In genomic region chr1:164138365-164139130, GRCm38 (mm10) we compare ENCODE assay signal across 8 mouse cellular contexts. TPM values are rescaled to one million over a fixed set of nuclear protein-coding genes. Genes with fewer than 3 reads are reported as not detected.
A peak's percentile ranks its signal among the peaks of the same experiment; 100 is the strongest.
DNase-seq lines count a peak whose midpoint lies in the region; ATAC-seq lines count a peak whose summit lies in the region.

No protein-coding gene starts in this region.

- no peaks in the 10 kb centered on the region for H3K36me3 ChIP-seq in hindbrain, embryonic 12.5 days

- WGBS in hindbrain, embryonic 12.5 days, result 10% methylated on average over 5 of the region's 5 CpGs

- H3K4me2 ChIP-seq in hindbrain, embryonic 12.5 days (replicated peaks), result no peak overlapping the region

- no peak overlapping the region for H3K27ac ChIP-seq in hindbrain, embryonic 12.5 days

- ATAC-seq in frontal cortex, adult (ENCODE audit: low TSS enrichment), result peak; percentile 98
- peak; percentile 82 for ATAC-seq in hindbrain, embryonic 12.5 days (ENCODE audit: low FRiP score)

- no peaks in the 10 kb centered on the region for H3K4me1 ChIP-seq in hindbrain, embryonic 12.5 days

- DNase-seq in MEL-GATA-1-ER (ENCODE audit: extremely low read depth, low read depth), result peak; percentile 43
- peak; percentile 34 for DNase-seq in cerebellum, adult 8-10 months
- peak; percentile 83 for DNase-seq in layer of hippocampus, postnatal 10 days (ENCODE audit: low spot score in 2 of 2)
- peak; percentile 86 for DNase-seq in lung, postnatal 10 days
- peak; percentile 71 for DNase-seq in ovary, postnatal 36 days (ENCODE audit: low spot score)
- DNase-seq in thymus, postnatal 14 days, result peak; percentile 89

- H3K9me3 ChIP-seq in hindbrain, embryonic 12.5 days (replicated peaks), result no peaks in the 10 kb centered on the region

- no peak overlapping the region for H3K9ac ChIP-seq in hindbrain, embryonic 12.5 days

- H3K4me3 ChIP-seq in hindbrain, embryonic 12.5 days, result no peak overlapping the region

- no peaks in the 10 kb centered on the region for H3K27me3 ChIP-seq in hindbrain, embryonic 12.5 days

RNA-seq across cellular contexts. Expression of gene F5, which starts 13.1 kb away (rescaled TPM):
- polyA plus RNA-seq in hindbrain, embryonic 12.5 days (2016; fragmentation: Nextera tagmentation; extraction: Ambion mirVana), result 0.17 and 0.34 TPM in 2 replicates
- 1 to 10 TPM in 1 of 2 experiments, under 1 TPM in 1; 0.40 to 1.4 TPM for total RNA-seq in layer of hippocampus, postnatal 10 days (2021)

RNA-seq across cellular contexts. Expression of gene Selp, which starts 23.5 kb away (rescaled TPM):
- 0.12 TPM in 1 of 2 replicates, not detected in the other for polyA plus RNA-seq in hindbrain, embryonic 12.5 days (2016; fragmentation: Nextera tagmentation; extraction: Ambion mirVana)
- under 1 TPM in 1 of 2 experiments, not detected in 1; 0.16 TPM for total RNA-seq in layer of hippocampus, postnatal 10 days (2021)

Comparison
In these comparisons a context has a peak if more than half of its experiments do, and no peak if none do; other contexts are left out.
1. DNase-seq: peak in every context shown above with its lines; median percentile 89 in thymus, postnatal 14 days; 86 in lung, postnatal 10 days; 83 in layer of hippocampus, postnatal 10 days; 71 in ovary, postnatal 36 days; 43 in MEL-GATA-1-ER; 34 in cerebellum, adult 8-10 months.